ENCODE assay signal across 8 mouse cellular contexts in the genomic region with DNA sequence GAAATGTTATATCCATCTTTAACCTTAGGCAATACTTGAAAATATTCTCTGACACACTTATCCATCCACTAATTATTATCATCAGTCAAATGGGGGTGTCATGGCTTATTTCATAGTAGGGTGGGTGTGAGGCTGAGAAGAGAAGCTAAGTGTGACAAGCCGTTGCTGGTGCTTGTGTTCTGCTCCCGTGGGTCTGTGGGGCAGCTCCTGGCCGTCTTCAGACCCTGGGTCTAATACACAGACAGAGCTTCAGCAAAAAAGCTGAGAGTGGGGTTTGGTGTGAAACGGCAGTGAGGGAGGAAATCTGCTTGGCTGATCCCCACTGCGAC. TPM values are rescaled to one million over a fixed set of nuclear protein-coding genes. Genes with fewer than 3 reads are reported as not detected.
A peak's percentile ranks its signal among the peaks of the same experiment; 100 is the strongest.
DNase-seq lines count a peak whose midpoint lies in the region; ATAC-seq and TF ChIP-seq lines count a peak whose summit lies in the region.

No protein-coding gene starts in this region.

- peak overlapping the region; percentile 54; the same call in 1 of the 2 replicates for H3K4me3 ChIP-seq in spleen, adult 2 months (ENCODE audit: extremely low read depth, insufficient read depth, insufficient read length)
- peak overlapping the region; percentile 40; the same call in 1 of the 2 replicates for H3K4me3 ChIP-seq in liver, embryonic 12.5 days
- no peak overlapping the region for H3K4me3 ChIP-seq in stomach, postnatal 0 days (ENCODE audit: low read depth, low read length)

- no peak for TF ChIP-seq POLR2A in spleen, adult 2 months (IDR thresholded peaks at IDR 0.05; ENCODE audit: low read depth, low read length)

- peak overlapping the region; percentile 6; the same call in 1 of the 2 replicates for H3K9ac ChIP-seq in liver, embryonic 12.5 days
- H3K9ac ChIP-seq in stomach, postnatal 0 days (ENCODE audit: low read length): no peak overlapping the region

- no peaks in the 10 kb centered on the region for H3K36me3 ChIP-seq in spleen, adult 2 months (ENCODE audit: control insufficient read depth, insufficient read depth, low read length)
- H3K36me3 ChIP-seq in liver, embryonic 12.5 days: no peaks in the 10 kb centered on the region
- no peaks in the 10 kb centered on the region for H3K36me3 ChIP-seq in stomach, postnatal 0 days (ENCODE audit: control insufficient read depth, insufficient read depth, low read length)

- H3K27ac ChIP-seq in spleen, adult 2 months (ENCODE audit: insufficient read depth, low read length): no peak overlapping the region
- H3K27ac ChIP-seq in liver, embryonic 12.5 days: no peak overlapping the region
- no peak overlapping the region for H3K27ac ChIP-seq in stomach, postnatal 0 days (replicated peaks)

- no peak for TF ChIP-seq EP300 in stomach, postnatal 0 days (optimal IDR thresholded peaks at IDR 0.05)

- DNase-seq in frontal cortex, postnatal 25 days (ENCODE audit: low spot score in 2 of 2): no peak
- DNase-seq in spleen, adult 2 months (ENCODE audit: low read depth in 1 of 2, low spot score in 2 of 2): no peak
- DNase-seq in spleen, adult 12 weeks (ENCODE audit: low spot score): no peak
- no peak for DNase-seq in stomach, postnatal 0 days (ENCODE audit: low spot score)
- DNase-seq in adrenal gland, adult 2 months: no peak

- no peaks in the 10 kb centered on the region for H3K9me3 ChIP-seq in liver, embryonic 12.5 days (replicated peaks)
- H3K9me3 ChIP-seq in stomach, postnatal 0 days (ENCODE audit: control insufficient read depth, low read length): no peaks in the 10 kb centered on the region

- no peak for TF ChIP-seq CTCF in spleen, adult 2 months (IDR thresholded peaks at IDR 0.05; ENCODE audit: extremely low read depth, insufficient read depth, insufficient read length, insufficient replicate concordance)
- TF ChIP-seq CTCF in stomach, postnatal 0 days (IDR thresholded peaks at IDR 0.05; ENCODE audit: low read depth): no peak

- peak; percentile 11; the same call in 1 of the 2 replicates for ATAC-seq in frontal cortex, adult (ENCODE audit: low TSS enrichment)
- ATAC-seq in liver, embryonic 12.5 days: no peak
- no peak for ATAC-seq in stomach, postnatal 0 days (ENCODE audit: low FRiP score, low TSS enrichment)
- ATAC-seq in megakaryocyte progenitor cell, adult 5-6 weeks (replicated peaks; ENCODE audit: poor library complexity): no peak

- peak overlapping the region; percentile 67; the same call in 1 of the 2 replicates for H3K4me2 ChIP-seq in liver, embryonic 12.5 days
- peak overlapping the region; percentile 53; the same call in 1 of the 2 replicates for H3K4me2 ChIP-seq in stomach, postnatal 0 days (replicated peaks; ENCODE audit: low read depth)

- WGBS in spleen, adult 2 months: 30% methylated on average over 5 of the region's 5 CpGs
- WGBS in liver, embryonic 12.5 days (ENCODE audit: insufficient replicate concordance): 43% methylated on average over 5 of the region's 5 CpGs
- 42% methylated on average over 5 of the region's 5 CpGs for WGBS in stomach, postnatal 0 days

- peaks cover 8% of the 10 kb centered on the region; the same call in 1 of the 2 replicates for H3K4me1 ChIP-seq in spleen, adult 2 months (ENCODE audit: control insufficient read depth, insufficient read depth, insufficient read length)
- peaks cover 30% of the 10 kb centered on the region for H3K4me1 ChIP-seq in liver, embryonic 12.5 days
- no peaks in the 10 kb centered on the region for H3K4me1 ChIP-seq in stomach, postnatal 0 days (replicated peaks; ENCODE audit: control insufficient read depth, insufficient read depth)

- H3K27me3 ChIP-seq in spleen, adult 2 months (ENCODE audit: control insufficient read depth, insufficient read depth, low read length): no peaks in the 10 kb centered on the region
- H3K27me3 ChIP-seq in liver, embryonic 12.5 days (replicated peaks): no peaks in the 10 kb centered on the region
- no peaks in the 10 kb centered on the region for H3K27me3 ChIP-seq in stomach, postnatal 0 days (ENCODE audit: control insufficient read depth, insufficient read depth, low read length)

RNA-seq across cellular contexts. Expression of gene Zfp706, which starts 28.4 kb away (rescaled TPM):
- polyA plus RNA-seq in spleen, adult 2 months (2012; rRNA removed): 23.4 and 31.3 TPM in 2 replicates
- polyA plus RNA-seq in liver, embryonic 12.5 days (2016; fragmentation: Nextera tagmentation; extraction: Ambion mirVana): 301 and 318 TPM in 2 replicates
- 868 and 874 TPM in 2 replicates for polyA plus RNA-seq in stomach, postnatal 0 days (2015; fragmentation: Nextera tagmentation; extraction: Ambion mirVana)
- total RNA-seq in megakaryocyte progenitor cell, adult 5-6 weeks (2015): 403 and 471 TPM in 2 replicates
- 93.6 and 95.9 TPM in 2 replicates for total RNA-seq in megakaryocyte progenitor cell, adult 5-6 weeks (2017)
- 100 to 1,000 TPM; 216 to 247 TPM for total RNA-seq in adrenal gland, adult 2 months (2021)
- 26.2 and 46.3 TPM in 2 replicates for polyA plus RNA-seq in adrenal gland, adult 2 months (2012; rRNA removed)
